Mouse (Mus musculus): ENCODE measurements at regions not wholly inside any gene's neighbourhood (a gene's known extent, or its start where the extent isn't known, plus 50 kb on each side); places are given as distances from the start of the nearest gene placed in this dataset.

- no peak overlapping the region for H3K4me2 ChIP-seq
- H3K4me1 ChIP-seq, result peaks cover 6% of the 10 kb centered on the region
- no peaks in the 10 kb centered on the region for H3K36me3 ChIP-seq
- H3K27me3 ChIP-seq (replicated peaks), result no peaks in the 10 kb centered on the region
- WGBS, result 62% methylated on average over 4 of the region's 4 CpGs
- H3K4me3 ChIP-seq (replicated peaks), result no peak overlapping the region
- H3K9me3 ChIP-seq (replicated peaks), result no peaks in the 10 kb centered on the region
- no peak overlapping the region for H3K27ac ChIP-seq (replicated peaks)
- ATAC-seq (ENCODE audit: low FRiP score), result no peak
- no peak overlapping the region for H3K9ac ChIP-seq (replicated peaks)
These were observed 385.8 kb upstream of the Zdhhc25 start for GRCm38 (mm10) chr15:88214286-88214685.

- no peak for ATAC-seq (ENCODE audit: low FRiP score)
- Histone ChIP-seq H3K27ac (replicated peaks) (no peak overlapping the region), H3K9me3 (replicated peaks) (no peaks in the 10 kb centered on the region), H3K36me3 (no peaks in the 10 kb centered on the region), H3K4me3 (replicated peaks) (no peak overlapping the region), H3K9ac (replicated peaks) (no peak overlapping the region), H3K4me2 (no peak overlapping the region), H3K27me3 (replicated peaks) (no peaks in the 10 kb centered on the region), H3K4me1 (no peaks in the 10 kb centered on the region)
- WGBS, result 56% methylated on average over 4 of the region's 4 CpGs
These were observed 370.6 kb upstream of the Zdhhc25 start for GRCm38 (mm10) chr15:88229456-88229855.

- Histone ChIP-seq H3K27me3 (replicated peaks) (no peaks in the 10 kb centered on the region; the same call in 1 of the 2 replicates), H3K9me3 (replicated peaks) (no peaks in the 10 kb centered on the region), H3K4me2 (no peak overlapping the region), H3K4me3 (replicated peaks) (no peak overlapping the region), H3K4me1 (peaks cover 14% of the 10 kb centered on the region), H3K36me3 (no peaks in the 10 kb centered on the region), H3K27ac (replicated peaks) (no peak overlapping the region), H3K9ac (replicated peaks) (no peak overlapping the region)
- WGBS, result 84% methylated on average over 13 of the region's 13 CpGs
- no peak for ATAC-seq (ENCODE audit: low FRiP score)
These were observed 355.5 kb upstream of the Zdhhc25 start for GRCm38 (mm10) chr15:88244606-88245005.

- no peak overlapping the region for H3K9ac ChIP-seq (replicated peaks)
These were observed 354.4 kb upstream of the Zdhhc25 start for GRCm38 (mm10) chr15:88245496-88246246.

GRCm38 (mm10) chr15:88247974-88248625, 352.0 kb upstream of the Zdhhc25 start:
- Histone ChIP-seq H3K9ac (replicated peaks) (no peak overlapping the region), H3K4me2 (peak overlapping the region; percentile 25; the same call in 1 of the 2 replicates), H3K4me1 (peaks cover 14% of the 10 kb centered on the region), H3K36me3 (no peaks in the 10 kb centered on the region), H3K27ac (replicated peaks) (no peak overlapping the region), H3K4me3 (replicated peaks) (no peak overlapping the region), H3K9me3 (replicated peaks) (no peaks in the 10 kb centered on the region), H3K27me3 (replicated peaks) (peaks cover 5% of the 10 kb centered on the region; the same call in 1 of the 2 replicates)
- WGBS, result 32% methylated on average over 14 of the region's 14 CpGs
- peak; percentile 57; the same call in 1 of the 2 replicates for ATAC-seq (ENCODE audit: low FRiP score)

More at GRCm38 (mm10) chr15:88245496-88246246, 354.4 kb upstream of the Zdhhc25 start:
- Histone ChIP-seq H3K4me2 (no peak overlapping the region), H3K9me3 (replicated peaks) (no peaks in the 10 kb centered on the region), H3K4me3 (replicated peaks) (no peak overlapping the region), H3K27me3 (replicated peaks) (peaks cover 5% of the 10 kb centered on the region; the same call in 1 of the 2 replicates), H3K36me3 (no peaks in the 10 kb centered on the region), H3K4me1 (peaks cover 14% of the 10 kb centered on the region), H3K27ac (replicated peaks) (no peak overlapping the region)
- no peak for ATAC-seq (ENCODE audit: low FRiP score)
- 53% methylated on average over 22 of the region's 22 CpGs for WGBS

- 44% methylated on average over 16 of the region's 16 CpGs for WGBS
- Histone ChIP-seq H3K36me3 (no peaks in the 10 kb centered on the region), H3K27ac (replicated peaks) (no peak overlapping the region), H3K9ac (replicated peaks) (no peak overlapping the region), H3K9me3 (replicated peaks) (no peaks in the 10 kb centered on the region), H3K4me1 (peaks cover 16% of the 10 kb centered on the region), H3K27me3 (replicated peaks) (0 out of 2 replicates have a peak, but pooled peaks cover 3% of the 10 kb centered on the region), H3K4me2 (no peak overlapping the region), H3K4me3 (replicated peaks) (no peak overlapping the region)
- no peak for ATAC-seq (ENCODE audit: low FRiP score)
These were observed 312.1 kb upstream of the Zdhhc25 start for GRCm38 (mm10) chr15:88288051-88288450.

- H3K27ac ChIP-seq (replicated peaks), result no peak overlapping the region
- no peak for ATAC-seq (ENCODE audit: low FRiP score)
- no peak overlapping the region for H3K4me2 ChIP-seq
- no peak overlapping the region for H3K4me3 ChIP-seq (replicated peaks)
- no peaks in the 10 kb centered on the region for H3K9me3 ChIP-seq (replicated peaks)
- H3K9ac ChIP-seq (replicated peaks), result no peak overlapping the region
- H3K4me1 ChIP-seq, result peaks cover 16% of the 10 kb centered on the region
- 67% methylated on average over 3 of the region's 3 CpGs for WGBS
- H3K36me3 ChIP-seq, result no peaks in the 10 kb centered on the region
- 0 out of 2 replicates have a peak, but pooled peaks cover 3% of the 10 kb centered on the region for H3K27me3 ChIP-seq (replicated peaks)
These were observed 311.4 kb upstream of the Zdhhc25 start for GRCm38 (mm10) chr15:88288696-88289095.

- ATAC-seq (ENCODE audit: low FRiP score), result no peak
- H3K27me3 ChIP-seq (replicated peaks), result 0 out of 2 replicates have a peak, but pooled peaks cover 3% of the 10 kb centered on the region
- peak overlapping the region; percentile 52 for H3K4me2 ChIP-seq
- H3K9ac ChIP-seq (replicated peaks), result peak overlapping the region; percentile 34; the same call in 1 of the 2 replicates
- H3K4me3 ChIP-seq (replicated peaks), result peak overlapping the region; percentile 23
- 17% methylated on average over 20 of the region's 20 CpGs for WGBS
- no peak overlapping the region for H3K27ac ChIP-seq (replicated peaks)
- no peaks in the 10 kb centered on the region for H3K9me3 ChIP-seq (replicated peaks)
- no peaks in the 10 kb centered on the region for H3K36me3 ChIP-seq
- H3K4me1 ChIP-seq, result peaks cover 16% of the 10 kb centered on the region
These were observed 309.2 kb upstream of the Zdhhc25 start for GRCm38 (mm10) chr15:88290740-88291363.

- Histone ChIP-seq H3K4me1 (peaks cover 20% of the 10 kb centered on the region), H3K36me3 (no peaks in the 10 kb centered on the region), H3K4me2 (no peak overlapping the region), H3K27me3 (replicated peaks) (no peaks in the 10 kb centered on the region), H3K9me3 (replicated peaks) (no peaks in the 10 kb centered on the region), H3K4me3 (replicated peaks) (no peak overlapping the region), H3K27ac (replicated peaks) (no peak overlapping the region), H3K9ac (replicated peaks) (no peak overlapping the region)
- ATAC-seq (ENCODE audit: low FRiP score), result no peak
- WGBS, result 46% methylated on average over 6 of the region's 6 CpGs
These were observed 301.0 kb upstream of the Zdhhc25 start for GRCm38 (mm10) chr15:88299061-88299460.

GRCm38 (mm10) chr15:88311158-88311557, 288.9 kb upstream of the Zdhhc25 start:
- H3K9me3 ChIP-seq (replicated peaks), result no peaks in the 10 kb centered on the region

GRCm38 (mm10) chr15:88314810-88315459, 285.2 kb upstream of the Zdhhc25 start:
- peak overlapping the region; percentile 13; the same call in 1 of the 2 replicates for H3K4me2 ChIP-seq
- no peaks in the 10 kb centered on the region for H3K27me3 ChIP-seq (replicated peaks)
- H3K36me3 ChIP-seq, result no peaks in the 10 kb centered on the region
- H3K27ac ChIP-seq (replicated peaks), result no peak overlapping the region
- peaks cover 16% of the 10 kb centered on the region for H3K4me1 ChIP-seq
- H3K9ac ChIP-seq (replicated peaks), result no peak overlapping the region
- peak; percentile 83 for ATAC-seq (ENCODE audit: low FRiP score)
- H3K9me3 ChIP-seq (replicated peaks), result no peaks in the 10 kb centered on the region
- H3K4me3 ChIP-seq (replicated peaks), result no peak overlapping the region
- 15% methylated on average over 12 of the region's 12 CpGs for WGBS

More at GRCm38 (mm10) chr15:88311158-88311557, 288.9 kb upstream of the Zdhhc25 start:
- H3K27me3 ChIP-seq (replicated peaks), result no peaks in the 10 kb centered on the region
- H3K27ac ChIP-seq (replicated peaks), result no peak overlapping the region
- H3K4me3 ChIP-seq (replicated peaks), result no peak overlapping the region
- H3K36me3 ChIP-seq, result no peaks in the 10 kb centered on the region
- no peak overlapping the region for H3K4me2 ChIP-seq
- H3K4me1 ChIP-seq, result peaks cover 16% of the 10 kb centered on the region
- H3K9ac ChIP-seq (replicated peaks), result no peak overlapping the region
- 38% methylated on average over 8 of the region's 8 CpGs for WGBS
- no peak for ATAC-seq (ENCODE audit: low FRiP score)
